12 mouse cellular contexts compared by ENCODE assay signal in the genomic region with DNA sequence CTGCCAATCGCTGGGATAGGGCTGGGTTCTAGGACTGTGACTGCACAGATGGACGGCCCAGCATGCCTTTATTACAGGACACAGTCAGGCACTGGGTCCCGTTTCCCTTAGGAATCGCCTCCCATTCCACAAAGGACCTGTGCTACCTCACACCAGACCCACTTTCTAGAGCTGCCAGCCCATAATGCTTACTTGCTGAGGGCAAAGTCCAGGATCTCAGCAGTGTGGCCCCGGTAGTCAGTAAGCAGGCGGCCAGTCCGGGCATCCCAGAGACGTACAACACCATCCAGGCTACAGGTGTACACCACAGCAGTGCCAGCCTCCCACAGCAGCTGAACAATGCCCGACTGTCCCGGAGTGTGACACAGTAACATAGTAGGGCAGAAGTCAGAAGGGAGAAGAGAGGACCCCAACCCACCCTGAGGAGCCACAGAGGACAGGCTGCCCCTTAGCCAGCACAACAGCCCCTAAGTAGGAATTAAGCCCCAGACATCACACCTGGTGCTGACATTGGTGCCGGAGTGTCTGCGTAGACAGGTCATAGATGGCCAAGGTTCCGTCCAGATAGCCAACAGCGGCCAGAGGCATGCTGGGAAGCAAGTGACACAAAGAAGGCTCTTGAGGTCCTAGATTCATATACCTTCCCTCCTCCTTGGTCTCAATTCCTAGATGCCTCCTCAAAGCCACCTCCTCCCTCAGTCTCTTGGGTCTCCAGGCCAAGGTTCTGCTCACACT. TPM values are rescaled to one million over a fixed set of nuclear protein-coding genes. Genes with fewer than 3 reads are reported as not detected.
"Had no signal": no experiment of that assay in that cellular context is flagged by ENCODE, and none has a peak within 500 bp of the region (broad histone marks: within the 10 kb centered on the region; RNA-seq: fewer than 3 reads in every experiment).

No protein-coding gene starts in this region.

- H3K27me3 ChIP-seq: limb, embryonic 12.5 days; midbrain, embryonic 12.5 days; stomach, embryonic 15.5 days had no signal

- DNase-seq: layer of hippocampus, adult 9-11 months; layer of hippocampus, postnatal 36 days; lung, adult 18-20 months; right cerebral cortex, postnatal 14 days; thymus, postnatal 4 days had no signal

- H3K9ac ChIP-seq: limb, embryonic 12.5 days; liver, embryonic 14.5 days; midbrain, embryonic 12.5 days; stomach, embryonic 15.5 days had no signal

- H3K4me3 ChIP-seq: limb, embryonic 12.5 days; midbrain, embryonic 12.5 days; stomach, embryonic 15.5 days had no signal

- H3K9me3 ChIP-seq: limb, embryonic 12.5 days; midbrain, embryonic 12.5 days; stomach, embryonic 15.5 days had no signal

- ATAC-seq: midbrain, embryonic 16.5 days had no signal

- H3K4me2 ChIP-seq: limb, embryonic 12.5 days; midbrain, embryonic 12.5 days; stomach, embryonic 15.5 days had no signal

- H3K27ac ChIP-seq: kidney, postnatal 0 days; limb, embryonic 12.5 days; liver, embryonic 14.5 days; midbrain, embryonic 12.5 days; stomach, embryonic 15.5 days had no signal

RNA-seq across cellular contexts. Expression of a gene that starts 2.4 kb away (rescaled TPM):
- polyA plus RNA-seq: midbrain, embryonic 12.5 days; neural tube, embryonic 14.5 days had no signal
